Mouse (Mus musculus): ENCODE measurements around the gene D930020B18Rik. TPM values are rescaled to one million over a fixed set of nuclear protein-coding genes. Genes with fewer than 3 reads are reported as not detected.

D930020B18Rik gene
- total and polyA plus RNA-seq, 3 experiments: not detected

DNA sequence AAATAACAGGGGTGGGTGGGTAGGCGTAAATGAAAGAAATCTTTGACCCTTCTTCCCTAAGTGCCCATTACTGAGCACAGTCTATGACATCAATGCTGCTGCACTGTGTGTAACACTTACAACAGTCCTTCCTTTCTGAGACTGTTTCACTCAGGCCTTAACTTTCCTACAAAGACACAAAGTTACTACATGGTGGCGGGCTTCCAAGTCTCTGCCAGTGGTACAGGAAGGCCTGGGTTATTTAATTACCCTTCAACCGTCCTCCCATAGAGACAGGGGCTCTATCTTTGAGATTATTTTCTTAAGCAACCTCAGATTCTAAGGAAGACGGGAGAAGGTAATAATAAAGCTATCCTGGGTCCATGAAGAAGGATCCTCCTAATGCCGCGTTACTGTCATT, 28.9 kb upstream of the D930020B18Rik start:
- TF ChIP-seq POLR2AphosphoS2 (IDR thresholded peaks at IDR 0.05; ENCODE audit: low read depth, low read length) (no peak), IRF4 (IDR thresholded peaks at IDR 0.05; ENCODE audit: low read depth, low read length) (no peak), RCOR1 (conservative IDR thresholded peaks at IDR 0.05; ENCODE audit: low read depth, low read length) (no peak), RAD21 (IDR thresholded peaks at IDR 0.05; ENCODE audit: low read depth, low read length) (no peak), HCFC1 (IDR thresholded peaks at IDR 0.05; ENCODE audit: low read depth, low read length) (no peak), ZMIZ1 (IDR thresholded peaks at IDR 0.05; ENCODE audit: low read depth, low read length) (no peak), MEF2A (IDR thresholded peaks at IDR 0.05; ENCODE audit: borderline replicate concordance, low read depth, low read length) (no peak), CHD2 (IDR thresholded peaks at IDR 0.05; ENCODE audit: low read length) (no peak), MAFK (IDR thresholded peaks at IDR 0.05; ENCODE audit: insufficient replicate concordance, low read length) (no peak), ZKSCAN1 (IDR thresholded peaks at IDR 0.05; ENCODE audit: borderline replicate concordance, low read depth, low read length) (no peak), UBTF (IDR thresholded peaks at IDR 0.05; ENCODE audit: low read depth, low read length) (no peak), KAT2A (IDR thresholded peaks at IDR 0.05; ENCODE audit: insufficient replicate concordance, low read length) (no peak), ELF1 (IDR thresholded peaks at IDR 0.05; ENCODE audit: low read depth, low read length) (no peak), ZC3H11A (IDR thresholded peaks at IDR 0.05; ENCODE audit: low read depth, low read length) (no peak), E2F4 (IDR thresholded peaks at IDR 0.05; ENCODE audit: insufficient replicate concordance, low read depth, low read length) (no peak), USF1 (IDR thresholded peaks at IDR 0.05; ENCODE audit: low read depth, low read length) (no peak), NELFE (IDR thresholded peaks at IDR 0.05; ENCODE audit: low read depth, low read length) (no peak), SMC3 (IDR thresholded peaks at IDR 0.05; ENCODE audit: low read depth, low read length) (no peak), EP300 (IDR thresholded peaks at IDR 0.05; ENCODE audit: low read length) (no peak), PAX5 (IDR thresholded peaks at IDR 0.05; ENCODE audit: low read length) (no peak)
- dilution Hi-C loops (cut with MboI; ENCODE audit: extremely low pct_ligation_motif_present, extremely low pct_unique_long_range_greater_than_20kb, low sequenced_read_pairs) (no loop called here), in situ Hi-C loops (cut with MboI; ENCODE audit: low pct_ligation_motif_present, low pct_unique_long_range_greater_than_20kb, low sequenced_read_pairs) (no loop called here)
- no peak overlapping the region for H3K9ac ChIP-seq (ENCODE audit: insufficient read depth, low read depth)
- peaks cover 8% of the 10 kb centered on the region for H3K9me3 ChIP-seq (replicated peaks; ENCODE audit: low read length)
- H3K36me3 ChIP-seq (replicated peaks in 1 of 2; ENCODE audit: control insufficient read depth in 1 of 2, insufficient read depth in 1 of 2, low read length in 1 of 2): peaks cover 84 to 97% of the 10 kb centered on the region in 2 experiments
- H3K27me3 ChIP-seq (replicated peaks): no peaks in the 10 kb centered on the region
- no peaks in the 10 kb centered on the region; the same call in 1 of the 2 replicates for H3K79me2 ChIP-seq (replicated peaks; ENCODE audit: control insufficient read depth, extremely low read depth, insufficient read depth, poor library complexity, severe bottlenecking)
- H3K4me3 ChIP-seq (replicated peaks in 1 of 3; ENCODE audit: low read depth in 2 of 3, low read length in 2 of 3, poor library complexity in 1 of 3): no peak overlapping the region
- no peak for DNase-seq (ENCODE audit: extremely low read depth)
- no peaks in the 10 kb centered on the region; a peak in 1 of 4 replicates for H3K4me1 ChIP-seq (ENCODE audit: control insufficient read depth in 1 of 2, insufficient read depth in 2 of 2)
- no peak overlapping the region for H3K4me2 ChIP-seq (ENCODE audit: insufficient read depth, low read depth, poor library complexity, severe bottlenecking)
- no peak overlapping the region for H3K27ac ChIP-seq (ENCODE audit: insufficient read depth, low read depth)

DNA sequence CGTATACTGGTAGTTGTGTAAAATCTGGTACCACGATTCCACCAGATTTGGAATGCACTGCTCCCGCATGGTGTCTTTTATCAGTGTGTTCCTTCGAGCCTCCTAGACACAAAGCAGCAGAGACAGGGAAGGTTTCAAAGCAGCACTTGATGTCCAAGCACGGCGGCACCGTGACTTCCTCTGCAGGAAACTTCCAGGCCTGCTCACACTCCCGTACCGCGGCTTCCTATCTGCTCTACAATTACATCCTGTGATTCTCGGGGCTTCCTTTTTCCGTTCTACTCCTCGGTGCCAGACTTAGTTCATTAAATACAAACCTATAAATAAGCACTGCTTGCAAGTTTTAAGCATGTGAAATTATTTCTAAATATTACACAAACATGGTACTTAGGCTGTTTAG, 27.8 kb upstream of the D930020B18Rik start:
- no peaks in the 10 kb centered on the region for H3K27me3 ChIP-seq (replicated peaks)
- H3K9me3 ChIP-seq (replicated peaks; ENCODE audit: low read length): peaks cover 8% of the 10 kb centered on the region
- H3K4me3 ChIP-seq (replicated peaks in 1 of 3; ENCODE audit: low read depth in 2 of 3, low read length in 2 of 3, poor library complexity in 1 of 3): no peak overlapping the region
- no peaks in the 10 kb centered on the region; a peak in 1 of 4 replicates for H3K4me1 ChIP-seq (ENCODE audit: control insufficient read depth in 1 of 2, insufficient read depth in 2 of 2)
- no peak overlapping the region for H3K27ac ChIP-seq (ENCODE audit: insufficient read depth, low read depth)
- peaks cover 1% of the 10 kb centered on the region; the same call in 1 of the 2 replicates for H3K79me2 ChIP-seq (replicated peaks; ENCODE audit: control insufficient read depth, extremely low read depth, insufficient read depth, poor library complexity, severe bottlenecking)
- H3K9ac ChIP-seq (ENCODE audit: insufficient read depth, low read depth): no peak overlapping the region
- H3K36me3 ChIP-seq (replicated peaks in 1 of 2; ENCODE audit: control insufficient read depth in 1 of 2, insufficient read depth in 1 of 2, low read length in 1 of 2): peaks cover 86 to 97% of the 10 kb centered on the region in 2 experiments
- dilution Hi-C loops (cut with MboI; ENCODE audit: extremely low pct_ligation_motif_present, extremely low pct_unique_long_range_greater_than_20kb, low sequenced_read_pairs) (no loop called here), in situ Hi-C loops (cut with MboI; ENCODE audit: low pct_ligation_motif_present, low pct_unique_long_range_greater_than_20kb, low sequenced_read_pairs) (no loop called here)
- TF ChIP-seq ZC3H11A (IDR thresholded peaks at IDR 0.05; ENCODE audit: low read depth, low read length): no peak
- no peak for TF ChIP-seq POLR2AphosphoS2 (IDR thresholded peaks at IDR 0.05; ENCODE audit: low read depth, low read length)
- TF ChIP-seq TBP (conservative IDR thresholded peaks at IDR 0.05; ENCODE audit: low read depth, low read length): no peak
- TF ChIP-seq CHD2 (IDR thresholded peaks at IDR 0.05; ENCODE audit: low read length): no peak
- no peak for TF ChIP-seq UBTF (IDR thresholded peaks at IDR 0.05; ENCODE audit: low read depth, low read length)
- TF ChIP-seq ZMIZ1 (IDR thresholded peaks at IDR 0.05; ENCODE audit: low read depth, low read length): no peak
- no peak for TF ChIP-seq CTCF (conservative IDR thresholded peaks at IDR 0.05 in 1 of 2, IDR thresholded peaks at IDR 0.05 in 1 of 2; ENCODE audit: low read depth in 2 of 2, low read length in 2 of 2)
- no peak for TF ChIP-seq ZKSCAN1 (IDR thresholded peaks at IDR 0.05; ENCODE audit: borderline replicate concordance, low read depth, low read length)
- TF ChIP-seq MEF2A (IDR thresholded peaks at IDR 0.05; ENCODE audit: borderline replicate concordance, low read depth, low read length): no peak
- TF ChIP-seq KAT2A (IDR thresholded peaks at IDR 0.05; ENCODE audit: insufficient replicate concordance, low read length): no peak
- no peak for TF ChIP-seq NRF1 (IDR thresholded peaks at IDR 0.05; ENCODE audit: low read depth, low read length)
- TF ChIP-seq MAZ (IDR thresholded peaks at IDR 0.05; ENCODE audit: low read depth, low read length): no peak
- TF ChIP-seq POLR2A (IDR thresholded peaks at IDR 0.05; ENCODE audit: low read depth, low read length): no peak
- DNase-seq (ENCODE audit: extremely low read depth): no peak
- H3K4me2 ChIP-seq (ENCODE audit: insufficient read depth, low read depth, poor library complexity, severe bottlenecking): no peak overlapping the region

All from CH12.LX (cell line).